Comparison of ENCODE assay signal across 9 mouse cellular contexts in genomic region chr7:144336626-144337025, GRCm38 (mm10).
DNase-seq lines count a peak whose midpoint lies in the region; TF ChIP-seq lines count a peak whose summit lies in the region.
"Had no signal": no experiment of that assay in that cellular context is flagged by ENCODE, and none has a peak within 500 bp of the region (broad histone marks: within the 10 kb centered on the region; RNA-seq: fewer than 3 reads in every experiment).

No protein-coding gene starts in this region.

- peak; percentile 5 for DNase-seq in kidney, adult 2 months
- no peak for DNase-seq in kidney, adult 18-20 months
- DNase-seq in 3134 (ENCODE audit: extremely low read depth, insufficient read length, low spot score): peak; percentile 88
- DNase-seq in Muller cell, postnatal 12 days (ENCODE audit: inconsistent ontology term): peak; percentile 56
- DNase-seq in c-Kit-positive CD71-positive TER-119-negative erythroid progenitor cells, embryonic 14.5 days (ENCODE audit: low read depth): peak; percentile 3
- DNase-seq in testis, postnatal 14 days (ENCODE audit: low spot score): no peak
- DNase-seq in cerebellum, adult 9-10 months: no peak
- DNase-seq: heart, adult 18-20 months had no signal

- no peaks in the 10 kb centered on the region for H3K36me3 ChIP-seq in kidney, adult 2 months (ENCODE audit: control insufficient read depth, insufficient read depth, low read length)
- H3K36me3 ChIP-seq: limb, embryonic 12.5 days had no signal

- H3K27ac ChIP-seq in kidney, adult 2 months (ENCODE audit: insufficient read depth, low read depth, low read length): no peak overlapping the region
- H3K27ac ChIP-seq: limb, embryonic 12.5 days had no signal

- no peaks in the 10 kb centered on the region for H3K27me3 ChIP-seq in kidney, adult 2 months (replicated peaks; ENCODE audit: control insufficient read depth, insufficient read depth, low read length)
- H3K27me3 ChIP-seq: limb, embryonic 12.5 days had no signal

- no peak overlapping the region for H3K4me3 ChIP-seq in kidney, adult 2 months (ENCODE audit: insufficient read depth, low read depth, low read length)
- H3K4me3 ChIP-seq: limb, embryonic 12.5 days had no signal

- no peak for TF ChIP-seq CTCF in kidney, adult 2 months (conservative IDR thresholded peaks at IDR 0.05; ENCODE audit: insufficient read depth, insufficient read length, low read depth, low read length)

- no peaks in the 10 kb centered on the region for H3K4me1 ChIP-seq in kidney, adult 2 months (ENCODE audit: control insufficient read depth, insufficient read depth, low read length)
- H3K4me1 ChIP-seq: limb, embryonic 12.5 days had no signal

- TF ChIP-seq POLR2A in kidney, adult 2 months (IDR thresholded peaks at IDR 0.05; ENCODE audit: low read depth, low read length): no peak

Comparison
In these comparisons a context has a peak if more than half of its experiments do, and no peak if none do; other contexts are left out.
1. DNase-seq: peak in kidney, adult 2 months (single experiment), 3134 (single experiment), Muller cell, postnatal 12 days (single experiment) and c-Kit-positive CD71-positive TER-119-negative erythroid progenitor cells, embryonic 14.5 days (single experiment); none in kidney, adult 18-20 months (single experiment), testis, postnatal 14 days (single experiment) and cerebellum, adult 9-10 months (single experiment).